Mouse (Mus musculus) large intestine, adult 2 months (tissue): ENCODE measurements around the gene Gpr88. TPM values are rescaled to one million over a fixed set of nuclear protein-coding genes. Genes with fewer than 3 reads are reported as not detected.
"Not testable (repeated sequence)": the region's sequence is repeated elsewhere in the genome, so short reads cannot be mapped to it uniquely, and the experiment has no call there.

Experiments
- DNase-seq: peaks from one replicate; pipeline ENCODE4 v3.0.0-alpha.2; 2012; ENCODE audit warnings: low read depth, low spot score
- WGBS: fragments of 180-500 bp; shearing (Covaris S2); methylation state at CpG from one replicate; pipeline ENCODE4 v1.1.7; 2018; 5-methylcytosine and 5-hydroxymethylcytosine counted together
- polyA plus RNA-seq: library from polyadenylated mRNA; depleted of rRNA; stranded (reverse); fragments of >200 nt; gene quantifications from 2 replicates; pipeline ENCODE4 v1.2.3, GENCODE M21; 2012

Gpr88 gene
- polyA plus RNA-seq, 1 experiment: 0.15 TPM

GRCm38 (mm10) chr3:116249026-116249425 lies 4.3 kb downstream of the Gpr88 start:
- DNase-seq: no peak
- 63% methylated on average over 2 of the region's 2 CpGs for WGBS

- WGBS: 67% methylated on average over 6 of the region's 6 CpGs
- no peak for DNase-seq
These were observed 8.8 kb downstream of the Gpr88 start for GRCm38 (mm10) chr3:116244476-116244875.

- 84% methylated on average over 9 of the region's 9 CpGs for WGBS
- DNase-seq: no peak
These were observed 10.6 kb downstream of the Gpr88 start for GRCm38 (mm10) chr3:116242685-116243084.

- WGBS: 94% methylated on average over 5 of the region's 5 CpGs
- DNase-seq: no peak
These were observed 15.8 kb downstream of the Gpr88 start for GRCm38 (mm10) chr3:116237527-116237926.

- 71% methylated on average over 4 of the region's 4 CpGs for WGBS
- no peak for DNase-seq
These were observed 16.4 kb downstream of the Gpr88 start for GRCm38 (mm10) chr3:116236856-116237255.

GRCm38 (mm10) chr3:116233515-116233914 lies 19.8 kb downstream of the Gpr88 start:
- DNase-seq: no peak
- WGBS: 92% methylated on average over 3 of the region's 3 CpGs

GRCm38 (mm10) chr3:116232763-116233162 lies 20.5 kb downstream of the Gpr88 start:
- no peak for DNase-seq
- 86% methylated on average over 5 of the region's 5 CpGs for WGBS

- WGBS: 94% methylated on average over 4 of the region's 4 CpGs
- no peak for DNase-seq
These were observed 24.0 kb downstream of the Gpr88 start for GRCm38 (mm10) chr3:116229336-116229735.

- no peak for DNase-seq
- WGBS: 80% methylated on average over 11 of the region's 11 CpGs
These were observed 24.7 kb downstream of the Gpr88 start for GRCm38 (mm10) chr3:116228360-116229245.

- DNase-seq: no peak
- WGBS: 75% methylated on average over 5 of the region's 5 CpGs
These were observed 25.9 kb downstream of the Gpr88 start for GRCm38 (mm10) chr3:116227383-116227782.

GRCm38 (mm10) chr3:116226915-116227314 lies 26.4 kb downstream of the Gpr88 start:
- no peak for DNase-seq
- WGBS: 87% methylated on average over 6 of the region's 6 CpGs

GRCm38 (mm10) chr3:116222511-116223243 lies 30.6 kb downstream of the Gpr88 start:
- DNase-seq: no peak
- 31% methylated on average over 17 of the region's 17 CpGs for WGBS

- WGBS: 38% methylated on average over 3 of the region's 3 CpGs
- no peak for DNase-seq
These were observed 31.7 kb downstream of the Gpr88 start for GRCm38 (mm10) chr3:116221686-116222010.

GRCm38 (mm10) chr3:116220980-116221685 lies 32.2 kb downstream of the Gpr88 start:
- DNase-seq: no peak
- WGBS: 58% methylated on average over 6 of the region's 6 CpGs

- DNase-seq: not testable (repeated sequence)
- 89% methylated on average over 6 of the region's 6 CpGs for WGBS
These were observed 35.9 kb downstream of the Gpr88 start for GRCm38 (mm10) chr3:116217398-116217797.

GRCm38 (mm10) chr3:116216261-116216660 lies 37.0 kb downstream of the Gpr88 start:
- 76% methylated on average over 1 of the region's 1 CpGs for WGBS
- DNase-seq: no peak

GRCm38 (mm10) chr3:116211639-116212038 lies 41.7 kb downstream of the Gpr88 start:
- no peak for DNase-seq
- 52% methylated on average over 5 of the region's 5 CpGs for WGBS

- no peak for DNase-seq
- 64% methylated on average over 8 of the region's 8 CpGs for WGBS
These were observed 42.6 kb downstream of the Gpr88 start for GRCm38 (mm10) chr3:116210720-116211121.

- DNase-seq: no peak
- 23% methylated on average over 8 of the region's 8 CpGs for WGBS
These were observed 44.1 kb downstream of the Gpr88 start for GRCm38 (mm10) chr3:116209214-116209613.

- DNase-seq: no peak
- WGBS: 77% methylated on average over 8 of the region's 8 CpGs
These were observed 46.9 kb downstream of the Gpr88 start for GRCm38 (mm10) chr3:116206306-116206834.
